Mouse (Mus musculus): ENCODE results near the gene Fhit.
"Not testable (repeated sequence)": the region's sequence is repeated elsewhere in the genome, so short reads cannot be mapped to it uniquely, and the experiment has no call there.

The Fhit gene

GRCm38 (mm10) chr14:10933667-10934066 lies 228.2 kb downstream of the Fhit start:
- in situ Hi-C loops (cut with MboI, MseI), result no loop called here

GRCm38 (mm10) chr14:10917893-10918803 lies 243.7 kb downstream of the Fhit start:
- in situ Hi-C loops (cut with MboI, MseI), result no loop called here

- in situ Hi-C loops (cut with MboI, MseI), result no loop called here
Observed at GRCm38 (mm10) chr14:10908011-10908410, 253.8 kb downstream of the Fhit start.

GRCm38 (mm10) chr14:10882759-10883158 lies 279.1 kb downstream of the Fhit start:
- in situ Hi-C loops (cut with MboI, MseI), result no loop called here

- in situ Hi-C loops (cut with MboI, MseI), result no loop called here
Observed at GRCm38 (mm10) chr14:10880749-10881148, 281.1 kb downstream of the Fhit start.

GRCm38 (mm10) chr14:10874595-10875372 lies 287.1 kb downstream of the Fhit start:
- in situ Hi-C loops (cut with MboI, MseI), result no loop called here

DNA sequence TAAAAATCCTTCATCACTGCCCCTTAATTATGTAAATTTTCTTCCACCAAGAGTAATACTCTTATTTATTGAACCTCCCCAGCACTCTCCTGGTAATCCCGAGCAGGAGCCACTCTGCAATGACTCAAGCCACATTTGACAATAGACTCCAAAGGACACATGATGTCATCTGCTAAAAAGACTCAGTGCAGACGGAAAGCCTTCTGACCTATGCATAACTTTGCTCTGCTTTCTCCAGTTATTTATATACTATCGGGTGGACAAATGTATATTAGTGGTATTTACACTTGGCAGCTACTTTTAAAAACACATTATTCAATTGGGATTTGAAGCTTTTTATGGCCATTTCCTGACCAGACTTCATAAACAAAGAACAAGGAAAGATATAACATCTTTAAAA lies 304.2 kb downstream of the Fhit start:
- in situ Hi-C loops (cut with MboI, MseI), result no loop called here

- in situ Hi-C loops (cut with MboI, MseI), result no loop called here
Observed at GRCm38 (mm10) chr14:10851936-10852335, 309.9 kb downstream of the Fhit start.

- in situ Hi-C loops (cut with MboI, MseI), result no loop called here
Observed at GRCm38 (mm10) chr14:10836001-10836400, 325.8 kb downstream of the Fhit start.

- in situ Hi-C loops (cut with MboI, MseI), result no loop called here
Observed at GRCm38 (mm10) chr14:10824819-10825218, 337.0 kb downstream of the Fhit start.

DNA sequence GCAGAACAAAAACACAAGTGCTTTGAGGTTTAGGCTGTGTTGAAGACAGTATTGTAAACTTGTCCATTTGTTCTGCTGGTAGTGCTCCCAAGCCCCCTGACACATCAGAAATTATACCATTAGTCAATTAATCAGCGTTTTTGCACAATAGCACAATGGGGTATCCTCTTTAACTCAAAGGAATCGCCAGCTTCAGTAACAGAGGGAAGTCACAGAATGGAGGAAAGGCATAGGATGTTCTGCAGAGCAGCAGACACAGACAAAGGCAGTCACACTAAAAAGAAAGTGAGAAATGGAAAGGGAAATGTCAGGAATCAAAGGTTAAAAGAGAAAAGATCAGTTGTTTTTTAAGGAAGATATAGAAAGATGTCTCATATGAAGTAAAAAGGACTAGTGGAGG lies 348.3 kb downstream of the Fhit start:
- in situ Hi-C loops (cut with MboI, MseI), result no loop called here

- in situ Hi-C loops (cut with MboI, MseI), result no loop called here
Observed at GRCm38 (mm10) chr14:10798489-10799180, 363.2 kb downstream of the Fhit start.

GRCm38 (mm10) chr14:10797595-10797994 lies 364.2 kb downstream of the Fhit start:
- in situ Hi-C loops (cut with MboI, MseI), result no loop called here

- in situ Hi-C loops (cut with MboI, MseI), result no loop called here
Observed at GRCm38 (mm10) chr14:10795498-10796075, 366.2 kb downstream of the Fhit start.

DNA sequence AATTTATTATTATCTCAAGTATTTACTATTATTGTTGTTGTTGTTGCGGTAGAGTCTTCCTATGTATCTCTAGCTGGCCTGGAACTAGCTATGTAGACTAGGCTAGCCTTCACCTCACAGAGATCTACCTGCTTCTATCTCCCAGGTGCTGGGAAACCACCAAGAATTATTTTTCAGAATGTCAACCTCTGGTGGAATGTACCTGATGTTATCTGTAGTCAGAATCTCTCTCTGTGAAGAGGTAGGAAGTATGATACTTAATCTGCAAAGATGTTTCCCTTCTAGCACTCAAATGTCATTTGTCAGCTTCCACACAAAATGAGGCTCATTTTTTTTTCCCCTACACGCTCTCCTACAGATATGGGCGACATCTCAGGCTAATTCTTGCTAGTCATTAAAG lies 377.9 kb downstream of the Fhit start:
- in situ Hi-C loops (cut with MboI, MseI), result no loop called here

DNA sequence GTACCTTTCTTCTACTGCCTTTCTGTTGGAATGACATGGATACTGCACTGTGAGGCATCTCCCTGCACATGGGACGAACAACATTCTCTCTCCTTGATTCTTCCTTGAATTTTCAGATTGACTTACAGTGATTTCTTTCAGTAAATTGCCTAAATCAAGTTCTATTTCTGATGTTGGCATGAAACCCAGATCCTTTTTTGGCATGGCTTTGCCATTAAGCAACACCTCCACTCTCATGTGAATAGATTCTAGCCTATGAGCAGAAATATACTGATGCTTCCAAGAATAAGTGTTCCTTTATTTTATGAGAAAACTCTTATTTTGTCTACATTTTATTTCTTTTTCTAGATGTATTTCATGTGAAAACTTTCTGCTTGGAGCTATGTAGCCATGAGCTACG lies 383.1 kb downstream of the Fhit start:
- in situ Hi-C loops (cut with MboI, MseI), result no loop called here

- in situ Hi-C loops (cut with MboI, MseI), result not testable (repeated sequence)
Observed at GRCm38 (mm10) chr14:10754883-10755282, 407.0 kb downstream of the Fhit start.

DNA sequence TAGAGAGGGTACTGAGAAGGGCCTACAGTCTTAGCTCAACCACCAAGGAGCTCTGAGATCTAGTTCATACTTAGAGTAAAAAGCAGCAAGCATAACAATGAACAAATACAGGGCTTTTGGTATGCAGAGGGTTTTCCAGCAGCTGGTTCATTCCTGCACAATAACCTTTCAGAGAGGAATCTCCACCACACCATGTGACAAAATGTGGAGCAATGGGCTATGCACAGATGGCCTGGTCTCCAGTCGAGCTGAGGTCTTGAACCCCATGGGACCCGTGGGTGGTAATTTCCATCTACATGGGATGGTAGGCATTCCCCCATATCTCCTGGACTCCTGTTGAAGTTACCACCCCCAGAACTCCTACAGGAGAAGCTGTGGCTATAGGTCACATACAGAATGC lies 423.8 kb downstream of the Fhit start:
- in situ Hi-C loops (cut with MboI, MseI), result no loop called here

- in situ Hi-C loops (cut with MboI, MseI), result loop anchor here (5.0 kb wide), 1 partner anchor 65 kb away; no protein-coding TSS in a partner anchor
Observed at GRCm38 (mm10) chr14:10722525-10722924, 439.3 kb downstream of the Fhit start.

DNA sequence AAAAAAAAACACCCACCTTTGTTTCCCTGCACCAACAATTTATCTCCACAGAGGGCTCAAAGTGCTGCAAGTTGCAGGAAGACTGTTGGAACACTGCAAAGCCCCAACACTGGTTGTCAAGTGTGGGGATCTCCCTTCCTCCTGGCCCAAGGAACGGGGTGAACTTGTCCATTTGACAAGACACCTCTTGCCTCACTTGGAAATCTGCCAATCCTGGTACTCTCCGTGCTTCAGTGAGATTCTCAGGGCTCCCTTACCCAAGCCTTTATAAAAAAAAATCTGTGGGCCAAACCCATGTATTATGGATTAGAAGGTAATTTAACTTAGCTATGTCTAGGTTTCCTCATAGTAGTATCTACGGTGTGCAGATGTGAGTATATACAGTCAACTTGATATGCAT lies 448.9 kb downstream of the Fhit start:
- in situ Hi-C loops (cut with MboI, MseI), result no loop called here

DNA sequence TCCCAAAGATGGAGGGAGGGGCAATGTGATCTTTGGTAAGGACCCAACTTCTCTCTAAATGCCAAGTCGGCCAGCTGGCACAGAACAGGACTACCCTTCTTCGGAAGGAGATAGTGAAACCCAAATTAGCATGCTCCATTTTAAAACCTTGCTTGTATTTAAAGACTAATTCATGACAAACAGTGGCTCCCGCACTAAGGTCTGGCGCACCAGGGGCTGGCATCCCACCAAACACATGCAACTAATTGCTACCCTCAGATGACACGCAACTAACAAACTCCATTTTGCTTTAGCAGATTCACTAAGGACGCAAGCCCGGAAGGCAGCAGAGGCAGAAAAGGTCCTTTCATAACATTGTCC lies 449.3 kb downstream of the Fhit start:
- in situ Hi-C loops (cut with MboI, MseI), result no loop called here

Measured in T-helper 2 cell (primary cell).